Mouse (Mus musculus) megakaryocyte, embryonic 14.5 days (primary cell): ENCODE measurements at regions not wholly inside any gene's neighbourhood (a gene's known extent, or its start where the extent isn't known, plus 50 kb on each side); places are given as distances from the start of the nearest gene placed in this dataset.

Experiments used
- H3K27me3 ChIP-seq: replicated peaks from 2 replicates; pipeline ENCODE3; 2012; ENCODE audit warnings: inconsistent platforms
- H3K36me3 ChIP-seq: replicated peaks from 2 replicates; pipeline ENCODE3; 2012; ENCODE audit warnings: low read length, inconsistent platforms, mixed read lengths
- H3K4me1 ChIP-seq: 2 replicates; pipeline ENCODE4 v1.6.1; 2012; ENCODE audit warnings: inconsistent platforms
- H3K4me3 ChIP-seq: replicated peaks from 2 replicates; pipeline ENCODE3; 2012; ENCODE audit warnings: moderate library complexity, mild to moderate bottlenecking, inconsistent platforms
- H3K9me3 ChIP-seq: 2 replicates; pipeline ENCODE4 v1.6.1; 2012; ENCODE audit warnings: inconsistent platforms
- FLI1 ChIP-seq: IDR thresholded peaks from 2 replicates; pipeline ENCODE4 v1.6.1; 2012; ENCODE audit warnings: low read length, inconsistent platforms, mixed read lengths
- GATA1 ChIP-seq: IDR thresholded peaks from 3 replicates; pipeline ENCODE4 v1.6.1; 2012; ENCODE audit warnings: mixed read lengths, low read length, inconsistent platforms, borderline replicate concordance

DNA sequence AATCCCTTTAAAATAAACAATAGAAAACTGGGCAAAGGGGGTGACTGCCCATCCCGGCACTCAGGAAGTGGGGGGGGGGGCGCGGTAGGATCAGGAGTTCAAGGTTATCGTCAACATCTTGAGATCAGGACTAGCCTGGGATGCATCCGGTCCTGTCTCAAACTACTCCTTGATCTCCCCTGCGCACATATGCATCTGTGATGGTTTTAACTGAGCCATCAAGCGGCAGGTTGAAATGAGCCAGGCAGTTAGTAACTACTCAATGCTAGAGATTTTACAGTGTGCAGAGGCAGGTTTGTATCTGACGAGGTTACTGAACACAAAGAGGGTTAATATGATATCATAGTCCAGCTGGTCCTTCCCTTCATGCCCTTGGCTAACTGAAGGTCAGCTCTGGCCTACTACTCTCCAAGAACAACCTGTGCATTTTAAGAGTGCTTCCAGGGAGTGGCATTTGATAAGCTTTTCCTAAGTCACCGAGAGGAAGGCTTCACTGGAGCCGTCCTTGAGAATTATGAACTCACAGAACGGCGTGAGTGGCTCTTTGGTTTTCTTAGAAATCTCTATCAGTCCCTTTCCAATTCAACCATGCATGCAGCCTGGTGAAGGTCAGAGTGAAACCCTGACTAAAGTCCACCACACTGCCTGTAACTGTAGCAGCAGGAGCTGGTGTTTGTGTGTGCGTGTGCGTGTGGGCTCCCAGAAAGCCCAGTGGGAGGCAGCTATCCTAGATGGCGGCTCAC, 340.1 kb downstream of the Diras2 start:
- H3K36me3 ChIP-seq, result no peaks in the 10 kb centered on the region
- no peaks in the 10 kb centered on the region for H3K9me3 ChIP-seq
- no peak overlapping the region for H3K4me3 ChIP-seq
- H3K27me3 ChIP-seq, result peaks cover 46% of the 10 kb centered on the region
- TF ChIP-seq FLI1, result no peak
- TF ChIP-seq GATA1, result no peak
- H3K4me1 ChIP-seq, result peaks cover 71% of the 10 kb centered on the region

GRCm38 (mm10) chr13:52196917-52197316, 334.2 kb downstream of the Diras2 start:
- TF ChIP-seq FLI1 (no peak), GATA1 (no peak)
- H3K9me3 ChIP-seq, result no peaks in the 10 kb centered on the region
- peaks cover 60% of the 10 kb centered on the region for H3K4me1 ChIP-seq
- H3K36me3 ChIP-seq, result no peaks in the 10 kb centered on the region
- H3K4me3 ChIP-seq, result peak overlapping the region; percentile 1
- peaks cover 60% of the 10 kb centered on the region for H3K27me3 ChIP-seq

- Histone ChIP-seq H3K36me3 (no peaks in the 10 kb centered on the region), H3K9me3 (peaks cover 9% of the 10 kb centered on the region; the same call in 1 of the 2 replicates), H3K27me3 (peaks cover 53% of the 10 kb centered on the region), H3K4me3 (no peak overlapping the region), H3K4me1 (peaks cover 56% of the 10 kb centered on the region)
- TF ChIP-seq GATA1 (no peak), FLI1 (no peak)
Observed at GRCm38 (mm10) chr13:52198649-52199348, 332.3 kb downstream of the Diras2 start.

- Histone ChIP-seq H3K4me3 (no peak overlapping the region), H3K36me3 (no peaks in the 10 kb centered on the region), H3K4me1 (peaks cover 26% of the 10 kb centered on the region), H3K9me3 (peaks cover 11% of the 10 kb centered on the region; the same call in 1 of the 2 replicates), H3K27me3 (peaks cover 39% of the 10 kb centered on the region)
- TF ChIP-seq FLI1 (no peak), GATA1 (no peak)
Observed at GRCm38 (mm10) chr13:52202372-52202771, 328.7 kb downstream of the Diras2 start.

GRCm38 (mm10) chr13:52205951-52206350, 325.1 kb downstream of the Diras2 start:
- no peaks in the 10 kb centered on the region for H3K36me3 ChIP-seq
- H3K27me3 ChIP-seq, result peaks cover 24% of the 10 kb centered on the region
- peaks cover 10% of the 10 kb centered on the region for H3K4me1 ChIP-seq
- H3K9me3 ChIP-seq, result peaks cover 29% of the 10 kb centered on the region
- no peak overlapping the region for H3K4me3 ChIP-seq
- no peak for TF ChIP-seq GATA1
- TF ChIP-seq FLI1, result no peak

DNA sequence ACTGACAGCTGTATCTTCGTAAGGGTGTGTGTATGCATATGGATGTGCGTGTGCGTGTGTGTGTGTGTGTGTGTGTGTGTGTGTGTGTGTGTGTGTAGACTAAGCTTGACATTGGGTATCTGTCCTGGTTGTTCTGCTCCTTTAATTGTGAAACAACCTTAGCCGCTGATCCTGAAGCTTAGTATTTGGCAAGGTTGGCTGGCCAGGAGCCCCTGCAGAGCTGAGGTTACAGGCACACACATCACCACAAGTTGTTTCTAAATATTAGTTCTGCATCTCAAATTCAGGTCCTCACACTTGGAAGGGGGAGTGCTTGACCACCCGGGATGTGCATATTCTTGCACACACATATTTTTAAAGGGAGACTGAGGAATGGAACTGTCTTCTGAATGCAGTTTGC, 314.7 kb downstream of the Diras2 start:
- H3K4me3 ChIP-seq, result no peak overlapping the region
- H3K27me3 ChIP-seq, result peaks cover 8% of the 10 kb centered on the region
- peaks cover 5% of the 10 kb centered on the region for H3K36me3 ChIP-seq
- H3K9me3 ChIP-seq, result peaks cover 14% of the 10 kb centered on the region
- H3K4me1 ChIP-seq, result peaks cover 39% of the 10 kb centered on the region
- TF ChIP-seq FLI1 (no peak), GATA1 (no peak)

GRCm38 (mm10) chr13:52217066-52217465, 314.0 kb downstream of the Diras2 start:
- Histone ChIP-seq H3K36me3 (peaks cover 5% of the 10 kb centered on the region), H3K9me3 (peaks cover 11% of the 10 kb centered on the region), H3K27me3 (peaks cover 8% of the 10 kb centered on the region), H3K4me3 (no peak overlapping the region), H3K4me1 (peaks cover 38% of the 10 kb centered on the region)
- TF ChIP-seq FLI1 (no peak), GATA1 (no peak)

GRCm38 (mm10) chr13:52217741-52218140, 313.3 kb downstream of the Diras2 start:
- Histone ChIP-seq H3K9me3 (peaks cover 11% of the 10 kb centered on the region), H3K4me1 (peaks cover 39% of the 10 kb centered on the region), H3K4me3 (no peak overlapping the region), H3K36me3 (peaks cover 5% of the 10 kb centered on the region), H3K27me3 (peaks cover 7% of the 10 kb centered on the region)
- TF ChIP-seq GATA1 (no peak), FLI1 (no peak)

DNA sequence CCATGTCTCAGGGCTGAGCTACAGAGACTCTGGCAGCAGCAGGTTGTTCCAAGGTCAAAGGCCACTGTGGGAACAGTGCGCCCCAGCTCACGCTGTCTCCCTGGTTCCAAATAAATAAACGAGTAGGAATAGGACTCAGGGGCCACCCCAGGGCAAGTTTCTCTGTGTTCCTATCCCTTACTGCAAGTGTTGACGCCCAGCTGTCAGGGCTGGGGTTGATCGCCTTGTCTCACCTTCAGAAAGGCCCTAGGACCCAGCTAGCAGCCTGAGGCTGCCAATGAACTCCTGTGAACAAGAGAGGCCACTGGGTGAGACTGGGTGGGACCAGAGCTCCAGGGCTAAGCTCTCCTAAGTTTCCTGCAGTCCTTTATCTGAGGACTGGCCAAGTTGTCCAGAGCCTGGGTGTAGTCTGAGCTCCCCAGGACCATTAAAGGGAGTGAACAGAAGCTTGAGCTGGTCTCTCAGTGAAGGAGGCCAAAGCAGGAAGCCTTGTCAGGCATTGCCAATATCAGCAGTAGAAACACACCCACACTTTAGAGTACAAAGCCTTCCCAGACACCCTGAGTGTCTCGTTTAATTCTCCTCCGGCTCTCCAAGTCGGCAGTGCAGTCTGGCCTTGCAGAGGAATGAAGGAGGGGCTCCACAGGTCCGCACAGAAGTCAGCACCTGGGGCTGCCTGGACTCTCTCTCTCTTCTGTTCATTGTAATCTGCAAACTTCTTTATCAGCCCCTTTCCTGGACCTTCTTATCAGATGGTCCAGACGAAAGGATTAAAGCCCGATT, 308.6 kb downstream of the Diras2 start:
- Histone ChIP-seq H3K9me3 (peaks cover 11% of the 10 kb centered on the region), H3K36me3 (peaks cover 5% of the 10 kb centered on the region), H3K4me1 (peaks cover 61% of the 10 kb centered on the region), H3K4me3 (no peak overlapping the region), H3K27me3 (no peaks in the 10 kb centered on the region)
- no peak for TF ChIP-seq FLI1
- no peak for TF ChIP-seq GATA1
